Mouse (Mus musculus) splenic B cell, adult 2 months (primary cell): Measurements from ENCODE around the gene Gm20388.

ENCODE experiments used
- DNase-seq: peaks from one replicate; pipeline ENCODE4 v3.0.0-alpha.2; 2011; ENCODE audit warnings: low read depth, low spot score
- H3K27me3 ChIP-seq: 2 replicates; pipeline ENCODE4 v1.6.1; 2012; ENCODE audit warnings: mild to moderate bottlenecking, low read length, moderate library complexity, mixed read lengths; ENCODE audit not compliant: control insufficient read depth, poor library complexity, insufficient read depth, severe bottlenecking
- H3K36me3 ChIP-seq: 2 replicates; pipeline ENCODE4 v1.6.1; 2012; ENCODE audit warnings: mild to moderate bottlenecking, low read length, moderate library complexity, mixed read lengths; ENCODE audit not compliant: control insufficient read depth, poor library complexity, insufficient read depth, severe bottlenecking

The Gm20388 gene

DNA sequence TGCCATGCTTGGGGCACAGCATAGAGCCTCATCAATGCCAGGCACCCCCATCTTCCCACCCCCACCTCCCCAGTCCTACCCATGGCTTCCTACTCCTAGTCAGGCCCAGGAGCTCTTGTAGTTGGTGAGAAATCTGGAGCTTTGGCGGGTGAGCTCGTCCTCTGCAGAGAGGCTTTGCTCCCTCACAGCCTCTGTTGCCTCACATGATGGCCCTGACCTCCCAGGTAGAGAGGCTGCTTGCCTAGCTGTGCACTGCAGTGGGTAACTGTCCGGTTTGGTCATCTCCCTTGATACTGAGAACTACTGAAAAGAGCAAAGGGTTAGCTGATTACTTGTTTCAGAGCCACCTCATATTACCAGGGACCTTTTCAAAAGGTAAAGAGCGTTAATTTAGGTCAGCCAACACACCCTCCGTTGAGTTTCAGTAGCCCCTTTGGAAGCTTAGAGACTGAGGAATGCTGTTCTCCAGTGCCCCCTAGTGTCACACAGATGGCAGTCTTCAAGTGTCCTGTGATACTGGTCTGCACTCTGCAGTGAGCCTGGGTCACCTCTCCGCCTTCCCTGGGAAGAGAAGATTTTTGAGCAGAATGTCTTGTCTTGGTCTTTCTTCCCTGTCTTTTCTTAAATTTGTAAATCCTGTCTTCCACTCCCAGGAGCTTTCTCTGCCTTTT is 16.9 kb downstream of the Gm20388 start:
- DNase-seq, result peak; percentile 64
- H3K27me3 ChIP-seq, result no peaks in the 10 kb centered on the region
- no peaks in the 10 kb centered on the region; the same call in 1 of the 2 replicates for H3K36me3 ChIP-seq

DNA sequence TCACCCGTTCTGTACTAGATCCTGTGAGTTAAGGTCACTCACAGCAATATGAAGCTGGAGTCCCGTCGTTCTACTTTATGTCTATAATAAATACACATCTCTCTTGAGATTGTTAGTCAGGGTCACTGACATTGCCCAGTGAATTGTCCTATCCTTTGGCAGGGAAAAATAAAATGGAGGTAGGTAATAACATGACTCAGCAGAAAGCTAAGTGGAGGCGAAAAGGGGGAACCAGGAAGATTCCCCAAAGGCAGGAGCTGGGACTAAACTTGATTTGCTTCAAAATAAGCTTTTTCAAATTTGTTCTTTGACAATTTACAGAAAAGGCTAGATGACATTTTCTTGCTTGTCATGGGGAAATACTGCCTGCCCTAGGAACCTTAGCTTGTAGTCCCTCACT is 20.7 kb downstream of the Gm20388 start:
- DNase-seq, result no peak
- H3K36me3 ChIP-seq, result peaks cover 5% of the 10 kb centered on the region
- H3K27me3 ChIP-seq, result no peaks in the 10 kb centered on the region

DNA sequence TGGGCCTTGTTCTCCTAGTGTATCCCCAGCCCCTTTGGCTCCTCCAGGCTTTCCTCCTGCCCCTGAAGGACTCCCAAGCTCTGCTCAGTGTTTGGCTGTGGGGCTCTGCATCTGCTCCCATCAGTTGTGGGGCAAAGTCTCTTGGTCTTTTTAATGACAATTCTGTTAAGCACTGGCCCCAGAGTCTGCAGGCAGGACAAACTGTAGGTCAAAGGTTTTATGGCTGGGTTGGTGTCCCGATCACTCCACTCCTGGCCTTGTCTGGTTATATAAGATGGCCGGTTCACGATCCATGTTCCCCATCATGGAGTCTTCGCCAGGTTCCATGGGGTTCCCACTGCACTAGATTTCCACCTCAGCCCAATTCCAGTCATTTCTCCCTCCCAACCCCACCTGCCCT is 23.0 kb downstream of the Gm20388 start:
- peaks cover 5% of the 10 kb centered on the region for H3K36me3 ChIP-seq

DNA sequence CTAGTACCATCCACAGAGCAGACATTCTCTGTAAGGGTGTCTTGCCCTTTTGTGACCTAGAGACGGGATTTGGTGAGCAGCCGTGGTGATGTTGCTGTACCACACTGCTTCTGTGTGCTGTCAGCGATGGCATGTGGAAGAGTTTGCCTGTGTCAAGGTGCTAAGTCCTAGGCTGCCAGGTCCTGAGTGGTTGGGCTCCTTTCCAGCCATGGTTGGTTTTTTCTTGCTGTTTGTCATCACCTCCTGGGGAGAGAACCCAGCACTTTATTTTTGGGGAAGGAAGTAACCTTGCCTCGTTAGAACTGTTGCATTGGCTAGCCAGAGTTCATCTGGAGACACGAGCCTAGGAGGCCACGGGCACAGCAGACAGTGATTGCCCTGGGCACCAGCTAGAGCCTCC is 24.9 kb downstream of the Gm20388 start:
- Histone ChIP-seq H3K36me3 (peaks cover 5% of the 10 kb centered on the region), H3K27me3 (no peaks in the 10 kb centered on the region)
- DNase-seq, result no peak

More for the DNA sequence above, 23.0 kb downstream of the Gm20388 start:
- H3K27me3 ChIP-seq, result no peaks in the 10 kb centered on the region
- no peak for DNase-seq

DNA sequence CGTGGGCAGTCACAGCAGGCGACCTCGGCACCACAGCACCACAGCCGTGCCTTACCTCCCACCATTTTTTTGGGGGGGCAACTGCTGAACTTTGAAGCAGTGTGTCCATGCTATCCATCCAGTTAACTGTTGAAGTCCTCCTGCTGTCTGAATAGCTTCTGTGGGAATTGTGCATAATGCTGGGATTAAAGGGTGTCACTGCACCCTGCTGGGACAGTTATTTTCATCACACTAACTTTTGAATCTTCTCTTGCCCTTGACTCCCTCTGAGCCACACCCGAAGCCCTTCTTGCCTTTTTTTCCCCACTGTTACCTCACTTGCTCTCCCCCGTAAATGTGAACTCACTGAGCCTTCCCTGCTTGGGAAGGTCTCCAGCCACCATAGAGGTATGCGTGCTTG is 27.8 kb downstream of the Gm20388 start:
- H3K36me3 ChIP-seq, result peaks cover 4% of the 10 kb centered on the region; the same call in 1 of the 2 replicates
- no peak for DNase-seq
- no peaks in the 10 kb centered on the region for H3K27me3 ChIP-seq

DNA sequence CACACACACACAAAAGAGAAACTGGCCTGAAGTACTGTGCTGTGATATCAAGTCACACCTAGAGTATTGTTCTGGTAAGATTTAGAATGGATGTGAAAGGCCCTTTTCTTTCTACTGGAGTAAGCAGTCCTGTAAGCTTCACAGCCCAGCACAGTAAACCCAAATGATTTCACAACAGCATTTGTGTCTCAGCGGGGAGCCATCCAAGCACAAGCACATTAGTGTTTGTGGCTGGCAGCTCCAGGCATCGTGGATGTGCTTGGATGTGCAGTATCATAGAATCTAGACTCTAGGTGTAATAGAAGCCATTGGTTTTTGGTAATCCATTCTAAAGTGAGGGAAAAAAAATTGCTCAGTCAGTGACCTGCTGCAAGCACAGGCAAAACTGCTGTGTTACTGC is 28.7 kb downstream of the Gm20388 start:
- no peak for DNase-seq

DNA sequence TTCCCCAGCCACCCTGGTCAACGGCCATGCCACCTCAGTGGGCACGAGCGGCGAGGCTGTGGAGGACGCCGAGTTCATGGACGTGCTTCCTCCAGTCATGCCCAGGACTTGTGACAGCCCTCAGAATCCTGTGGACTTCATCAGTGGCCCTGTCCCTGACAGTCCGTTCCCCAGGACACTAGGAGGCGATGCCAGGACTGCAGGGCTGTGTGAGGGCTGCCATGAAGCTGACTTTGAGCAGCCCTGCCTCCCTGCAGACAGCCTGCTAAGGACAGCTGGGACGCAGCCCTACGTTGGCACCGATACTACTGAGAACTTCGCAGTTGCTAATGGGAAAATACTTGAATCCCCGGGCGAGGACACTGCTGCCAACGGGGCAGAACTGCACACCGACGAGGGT is 30.8 kb downstream of the Gm20388 start:
- Histone ChIP-seq H3K27me3 (no peaks in the 10 kb centered on the region), H3K36me3 (peaks cover 3% of the 10 kb centered on the region; the same call in 1 of the 2 replicates)
- DNase-seq, result no peak

More for the DNA sequence above, 28.7 kb downstream of the Gm20388 start:
- Histone ChIP-seq H3K36me3 (peaks cover 3% of the 10 kb centered on the region; the same call in 1 of the 2 replicates), H3K27me3 (no peaks in the 10 kb centered on the region)

DNA sequence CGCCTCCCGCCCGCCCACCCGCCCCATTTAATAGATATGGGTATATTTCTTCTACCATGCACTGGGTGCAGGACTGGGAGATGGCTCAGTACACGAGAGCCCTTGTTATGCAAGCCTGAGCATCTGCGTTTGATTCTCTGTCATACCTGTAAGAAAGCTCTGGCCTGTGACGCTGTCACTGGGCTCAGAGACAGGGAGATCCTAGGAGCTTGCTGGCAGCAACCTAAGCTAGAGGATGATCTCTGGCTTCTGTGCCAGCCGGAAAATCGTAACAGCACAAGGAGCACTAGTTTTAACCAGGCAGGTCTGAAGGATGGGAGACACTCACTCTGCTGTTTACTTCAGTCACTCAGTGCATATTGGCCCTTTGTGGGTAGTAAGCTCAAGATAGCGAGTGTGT is 33.0 kb downstream of the Gm20388 start:
- no peaks in the 10 kb centered on the region for H3K27me3 ChIP-seq
- H3K36me3 ChIP-seq, result peaks cover 3% of the 10 kb centered on the region; the same call in 1 of the 2 replicates
- DNase-seq, result no peak

DNA sequence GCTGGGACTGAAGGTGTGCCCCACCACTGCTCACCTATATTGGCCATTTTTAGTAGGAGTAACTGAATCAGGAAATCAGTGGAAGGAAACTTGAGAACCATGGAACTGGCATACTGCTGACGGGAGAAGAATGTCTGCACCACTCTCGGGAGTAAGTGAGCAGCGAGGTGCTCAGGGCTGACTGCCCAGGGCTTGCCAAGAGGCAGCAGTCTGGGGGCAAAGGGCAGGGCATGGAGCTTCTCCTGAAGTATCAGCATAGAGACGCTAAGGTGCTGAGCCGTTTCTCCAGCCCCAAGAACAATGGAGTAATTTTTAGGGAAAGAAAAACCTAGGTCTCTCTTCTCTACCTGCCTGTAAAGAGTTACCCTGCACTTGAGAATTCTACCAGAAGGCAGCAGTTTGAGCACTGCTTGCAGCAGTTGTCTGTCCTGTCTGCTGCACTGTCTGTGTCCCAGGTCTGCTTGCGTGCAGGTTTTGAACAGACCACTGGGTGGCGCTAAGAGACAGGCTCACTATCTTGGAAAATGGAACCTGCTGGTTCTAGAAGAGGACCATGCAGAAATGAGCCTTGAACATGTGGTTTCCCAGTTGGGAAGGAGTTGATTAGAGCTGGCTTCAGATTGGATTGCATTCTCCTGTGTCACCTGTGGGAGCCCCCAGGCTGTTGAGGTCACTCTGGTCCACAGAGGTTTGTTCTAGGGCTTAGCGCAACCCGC is 33.6 kb downstream of the Gm20388 start:
- Histone ChIP-seq H3K36me3 (peaks cover 3% of the 10 kb centered on the region; the same call in 1 of the 2 replicates), H3K27me3 (no peaks in the 10 kb centered on the region)
- DNase-seq, result peak; percentile 72

DNA sequence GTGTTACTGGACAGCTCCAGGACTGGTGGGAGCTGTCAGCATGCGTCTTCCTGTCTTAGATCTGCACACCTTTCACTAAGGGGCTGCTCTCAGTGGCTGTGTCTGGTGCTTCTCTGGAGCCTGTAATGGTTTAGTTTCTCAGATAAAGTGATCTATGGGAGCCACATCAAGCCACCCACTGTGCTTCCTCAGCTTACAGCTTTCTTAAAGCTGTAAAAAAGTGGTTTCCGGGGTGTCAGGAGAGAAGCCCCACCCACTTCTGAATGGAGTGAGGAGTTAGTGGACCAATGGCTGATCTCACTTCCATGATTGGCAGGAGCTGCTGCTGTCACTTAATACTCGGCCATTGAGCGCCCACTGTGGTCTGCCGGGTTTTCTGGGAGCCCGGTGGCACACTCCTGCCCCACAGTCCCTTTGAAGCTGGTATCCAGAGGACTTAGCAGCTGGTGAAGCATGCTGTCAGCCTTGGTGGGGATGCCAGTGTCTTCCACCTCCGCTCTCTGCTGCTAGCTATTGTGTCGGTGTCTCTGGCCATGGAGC is 35.8 kb downstream of the Gm20388 start:
- Histone ChIP-seq H3K36me3 (peaks cover 2% of the 10 kb centered on the region), H3K27me3 (no peaks in the 10 kb centered on the region)
- no peak for DNase-seq

DNA sequence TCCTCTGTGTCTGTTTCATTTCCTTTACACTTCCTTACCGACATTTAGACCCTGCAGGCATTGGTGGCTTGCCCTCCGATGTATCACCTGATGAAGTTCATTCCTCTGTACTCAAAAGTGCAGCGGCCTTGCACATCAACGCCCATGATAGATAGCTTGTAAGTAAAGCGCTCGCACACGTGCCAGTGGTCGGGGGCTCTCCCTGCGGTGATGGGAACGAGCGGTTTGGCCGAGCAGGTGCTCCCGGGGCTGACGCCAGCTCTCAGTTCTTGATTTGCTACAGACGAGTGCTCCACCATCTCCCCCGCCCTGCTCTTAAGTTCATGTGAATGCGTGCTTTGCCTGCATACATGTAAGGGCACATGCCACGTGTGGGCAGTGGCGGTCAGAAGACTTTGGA is 37.0 kb downstream of the Gm20388 start:
- peak; percentile 27 for DNase-seq
- H3K36me3 ChIP-seq, result peaks cover 5% of the 10 kb centered on the region
- H3K27me3 ChIP-seq, result no peaks in the 10 kb centered on the region

DNA sequence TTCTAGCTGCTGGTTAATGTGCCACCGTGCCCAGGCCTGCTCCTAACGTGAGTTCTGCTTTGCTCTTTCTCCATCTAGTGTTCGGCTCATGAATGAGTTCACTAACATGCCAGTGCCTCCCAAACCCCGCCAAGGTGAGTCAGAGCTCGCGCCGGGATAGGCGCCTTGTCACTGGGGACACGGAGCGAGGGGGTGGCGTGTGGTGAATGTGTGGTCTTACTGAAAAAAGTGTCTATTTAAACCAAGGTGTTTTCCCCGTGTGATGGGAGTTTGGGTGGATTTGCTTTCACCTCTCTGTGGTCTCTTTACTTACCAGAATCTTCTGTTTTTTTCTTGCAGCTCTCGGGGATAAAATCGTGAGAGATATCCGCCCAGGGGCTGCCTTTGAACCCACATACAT is 37.7 kb downstream of the Gm20388 start:
- Histone ChIP-seq H3K27me3 (no peaks in the 10 kb centered on the region), H3K36me3 (peaks cover 5% of the 10 kb centered on the region)
- no peak for DNase-seq

DNA sequence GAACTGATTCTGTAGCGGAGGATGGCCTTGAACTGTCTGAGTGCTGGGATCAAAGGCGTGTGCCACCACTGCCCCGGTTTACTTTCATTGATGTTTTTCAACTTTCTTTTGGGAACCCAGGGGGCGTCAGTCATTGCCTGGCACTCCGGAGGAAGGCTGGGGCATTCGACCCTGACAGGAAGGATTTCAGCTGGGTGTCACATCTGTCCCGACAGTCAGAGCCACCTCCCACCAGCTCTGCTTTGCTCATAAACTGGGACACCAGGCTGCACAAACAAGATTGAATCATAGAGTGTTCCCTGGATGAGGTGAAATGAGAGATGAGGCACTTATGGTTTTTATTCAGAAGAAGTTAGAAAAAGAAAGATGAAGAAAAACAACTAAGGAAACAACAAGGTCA is 41.6 kb downstream of the Gm20388 start:
- no peaks in the 10 kb centered on the region for H3K27me3 ChIP-seq
- no peak for DNase-seq
- peaks cover 20% of the 10 kb centered on the region for H3K36me3 ChIP-seq

DNA sequence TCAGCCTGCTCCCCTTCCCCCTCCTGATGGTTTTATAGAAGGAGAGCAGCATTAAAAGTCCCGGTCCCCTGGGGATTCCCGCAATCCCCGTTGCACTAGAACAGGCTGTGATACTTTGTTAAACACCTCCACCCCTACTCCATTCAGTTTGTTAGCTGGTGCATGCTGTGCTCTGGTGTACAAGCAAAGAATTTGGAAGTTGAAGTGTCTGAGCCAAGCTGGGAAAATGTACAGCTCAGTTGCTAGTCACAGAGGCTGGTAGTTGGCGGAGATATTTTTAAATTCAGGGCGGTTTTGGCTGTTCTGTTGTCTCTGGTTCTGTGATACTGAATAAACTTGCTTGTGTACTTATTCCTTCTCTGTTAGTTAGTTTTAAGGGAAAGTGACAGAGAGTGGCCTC is 42.1 kb downstream of the Gm20388 start:
- Histone ChIP-seq H3K36me3 (peaks cover 21% of the 10 kb centered on the region), H3K27me3 (no peaks in the 10 kb centered on the region)
- no peak for DNase-seq

DNA sequence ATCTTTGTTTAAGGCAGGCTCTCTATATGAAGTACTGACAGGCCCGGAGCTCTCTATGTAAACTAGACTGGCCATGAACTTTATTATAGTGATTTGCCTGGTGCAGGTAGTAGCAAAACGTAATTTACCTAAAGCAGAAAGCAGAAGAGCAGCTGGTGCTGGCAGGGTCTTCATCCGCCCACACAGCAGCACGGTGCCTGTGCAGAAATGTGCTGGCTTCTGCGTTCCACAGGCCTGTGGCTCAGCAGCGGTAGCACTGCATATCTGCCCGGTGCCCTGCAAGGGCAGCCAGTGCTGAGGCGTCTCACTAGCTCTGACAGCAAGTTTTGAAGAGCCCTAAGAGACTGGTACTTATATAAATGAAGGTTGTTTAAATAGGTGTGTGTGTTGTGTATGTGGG is 44.7 kb downstream of the Gm20388 start:
- Histone ChIP-seq H3K36me3 (peaks cover 19% of the 10 kb centered on the region), H3K27me3 (no peaks in the 10 kb centered on the region)
- DNase-seq, result no peak
